Mouse (Mus musculus) adrenal gland, postnatal 36 days (tissue): ENCODE measurements around the gene Krt18. TPM values are rescaled to one million over a fixed set of nuclear protein-coding genes. Genes with fewer than 3 reads are reported as not detected.
"Not testable (repeated sequence)": the region's sequence is repeated elsewhere in the genome, so short reads cannot be mapped to it uniquely, and the experiment has no call there.

ENCODE experiments used
- DNase-seq, 2 experiments: peaks; one replicate each; pipeline ENCODE4 v3.0.0; 2021; ENCODE audit warnings: mixed read lengths in 1 of 2
- total RNA-seq, 2 experiments: library from RNA; stranded (reverse); gene quantifications; 2 replicates each; pipeline ENCODE4 v1.2.3; 2021

Gene Krt18
- total RNA-seq, 2 experiments from 2014 or later, result 0.76 to 3.3 TPM

DNA sequence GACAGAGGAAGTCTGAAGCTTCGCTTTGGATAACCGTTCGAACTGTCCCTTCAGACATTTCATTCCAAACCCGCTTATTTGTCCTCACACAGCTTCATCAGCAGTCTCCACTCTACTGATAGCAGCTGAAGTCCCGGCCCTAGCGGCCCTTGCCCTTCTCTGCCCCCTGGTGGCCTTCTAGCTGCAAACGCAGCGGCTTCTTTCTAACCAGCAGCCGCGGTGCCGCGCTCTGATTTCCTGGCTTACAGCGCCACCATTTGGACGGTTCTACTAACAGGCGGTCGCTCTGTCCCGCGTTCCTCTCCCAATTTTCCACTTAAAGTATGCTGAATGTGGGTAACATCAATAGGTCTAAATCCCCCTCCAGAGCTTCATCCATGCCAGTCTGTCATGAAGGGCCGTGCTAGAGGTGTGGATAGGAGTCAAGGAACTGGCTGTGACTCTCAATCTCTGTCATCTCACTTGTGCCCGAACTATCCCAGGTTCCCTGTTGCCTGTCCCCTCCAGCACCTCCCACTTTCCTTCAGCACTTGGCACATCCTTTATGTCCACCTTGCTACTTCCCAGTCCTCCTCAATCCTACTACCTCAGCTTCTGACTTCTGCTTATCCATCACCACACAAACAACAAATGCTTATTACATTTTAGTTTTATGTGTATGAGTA lies 37.8 kb downstream of the Krt18 start:
- peak; percentile 94 to 97 for DNase-seq

DNA sequence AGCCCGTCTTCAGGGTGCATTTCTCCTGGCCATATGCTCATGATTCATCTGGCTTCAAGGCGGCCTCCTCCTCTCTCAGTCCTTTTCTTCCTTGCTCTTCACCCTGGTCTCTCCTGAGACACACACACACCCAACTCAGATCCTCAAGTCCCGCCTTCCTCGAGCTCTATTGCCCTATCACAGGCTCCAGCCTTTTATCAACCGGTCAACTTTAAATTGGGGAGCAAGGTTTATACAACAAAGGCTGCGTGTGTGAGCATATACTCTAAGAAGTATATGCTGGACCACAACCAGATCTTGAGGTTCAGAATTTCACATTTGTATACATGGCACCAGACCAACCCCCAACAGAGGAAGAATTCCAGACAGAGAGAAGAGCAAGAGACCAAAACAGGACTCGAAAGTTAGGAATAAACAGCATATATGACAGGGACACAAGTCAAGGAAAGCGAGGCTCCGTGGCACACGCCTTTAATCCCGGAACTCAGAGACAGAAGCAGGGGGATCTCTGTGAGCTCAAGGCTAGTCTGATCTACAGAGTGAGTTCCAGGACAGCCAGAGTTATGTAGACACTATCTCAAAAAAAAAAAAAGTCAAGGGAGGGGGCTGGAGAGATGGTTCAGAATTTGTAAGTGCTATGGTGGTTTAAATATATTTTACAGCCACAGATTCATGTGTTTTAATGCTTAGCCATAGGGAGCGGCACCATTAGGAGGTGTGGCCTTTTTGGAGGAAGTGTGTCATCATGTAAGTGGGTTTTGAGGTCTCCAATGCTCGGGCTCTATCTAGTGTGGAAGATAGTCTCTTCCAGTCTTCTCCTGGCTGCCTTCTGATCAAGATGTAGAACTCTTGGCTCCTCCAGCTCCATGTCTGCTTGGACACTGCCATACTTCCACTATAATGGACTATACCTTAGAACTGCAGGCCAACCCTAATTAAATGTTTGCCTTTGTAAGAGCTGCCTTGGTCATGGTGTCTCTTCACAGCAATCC lies 42.8 kb downstream of the Krt18 start:
- DNase-seq, result no peak

GRCm38 (mm10) chr15:102072963-102073558 lies 45.1 kb downstream of the Krt18 start:
- DNase-seq, result no peak

GRCm38 (mm10) chr15:102073559-102074069 lies 45.6 kb downstream of the Krt18 start, which contains the start of gene Eif4b:
Gene Eif4b (plus strand): TSS chr15:102073773.
- DNase-seq, result peak; percentile 99 to 100

- DNase-seq, result peak; percentile 75 to 80
Observed at GRCm38 (mm10) chr15:102074070-102074731, 46.2 kb downstream of the Krt18 start.

- no peak for DNase-seq
Observed at GRCm38 (mm10) chr15:102074876-102075585, 47.1 kb downstream of the Krt18 start.

DNA sequence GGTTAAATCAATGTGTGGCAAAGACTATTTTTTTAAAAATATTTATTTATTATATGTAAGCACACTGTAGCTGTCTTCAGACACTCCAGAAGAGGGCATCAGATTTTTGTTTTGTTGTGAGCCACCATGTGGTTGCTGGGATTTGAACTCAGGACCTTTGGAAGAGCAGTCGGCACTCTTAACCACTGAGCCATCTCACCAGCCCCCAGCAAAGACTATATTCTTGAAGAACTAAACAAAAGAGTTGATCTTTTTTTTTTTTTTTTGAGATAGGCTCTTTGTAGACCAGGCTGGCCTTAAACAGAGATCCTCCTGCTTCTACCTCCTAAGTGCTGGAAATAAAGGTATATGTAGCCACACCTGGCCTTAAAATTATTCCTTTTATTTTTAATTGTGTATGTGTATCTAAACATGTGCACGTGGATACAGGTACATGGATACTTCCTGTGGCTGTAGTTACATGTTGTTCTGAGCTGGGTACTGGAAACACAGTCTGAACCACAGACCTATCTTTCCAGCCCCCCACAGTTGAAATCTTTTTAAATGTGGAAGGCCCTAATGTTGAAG lies 49.2 kb downstream of the Krt18 start:
- DNase-seq, result no peak

- DNase-seq, result no peak
Observed at GRCm38 (mm10) chr15:102079221-102079620, 51.2 kb downstream of the Krt18 start.

DNA sequence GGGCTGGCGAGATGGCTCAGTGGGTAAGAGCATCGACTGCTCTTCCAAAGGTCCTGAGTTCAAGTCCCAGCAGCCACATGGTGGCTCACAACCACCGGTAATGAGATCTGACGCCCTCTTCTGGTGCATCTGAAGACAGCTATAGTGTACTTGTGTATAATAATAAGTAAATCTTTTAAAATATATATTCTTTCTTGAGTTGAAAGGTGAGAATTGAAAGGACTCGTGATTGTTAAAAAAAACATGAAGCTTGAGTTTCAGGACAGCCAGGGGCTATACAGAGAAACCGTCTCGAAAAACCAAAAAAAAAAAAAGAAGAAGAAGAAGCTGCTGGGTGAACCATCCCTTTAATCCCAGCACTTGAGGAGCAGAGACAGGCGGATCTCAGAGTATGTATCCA lies 51.9 kb downstream of the Krt18 start:
- not testable (repeated sequence) for DNase-seq

DNA sequence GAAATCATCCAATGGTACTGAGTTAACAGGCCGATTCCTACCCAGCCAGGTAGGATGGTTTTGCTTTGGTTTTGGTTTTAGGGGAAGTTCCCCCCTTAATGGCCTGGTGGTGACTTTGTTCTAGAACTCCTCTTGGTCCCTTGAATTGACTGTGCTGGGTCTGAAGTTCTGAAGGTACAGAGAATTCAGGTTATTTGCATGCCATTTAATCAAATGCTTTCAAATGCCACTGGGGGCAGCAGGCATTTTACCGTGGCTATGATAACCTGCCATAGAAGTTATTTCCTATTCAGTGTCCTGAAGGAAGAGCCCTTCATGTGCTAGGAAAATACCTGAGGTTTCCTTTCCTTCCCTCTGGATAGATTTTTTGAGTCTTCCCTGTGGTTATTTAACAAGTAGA lies 52.4 kb downstream of the Krt18 start:
- DNase-seq, result no peak

Other genes with a start within 250 kb of the Krt18 start
- gene Krt72, start 241.7 kb upstream of the Krt18 start, total RNA-seq, result not detected
- not detected for gene Krt73, start 225.8 kb upstream of the Krt18 start, total RNA-seq
- not detected for gene Krt2, start 210.0 kb upstream of the Krt18 start, total RNA-seq
- gene Krt1, start 177.4 kb upstream of the Krt18 start, total RNA-seq, result under 1 TPM; 0.10 to 0.20 TPM
- gene Krt77, start 158.5 kb upstream of the Krt18 start, total RNA-seq, result not detected
- not detected for gene Krt76, start 135.3 kb upstream of the Krt18 start, total RNA-seq
- gene Krt4, start 103.4 kb upstream of the Krt18 start, total RNA-seq, result not detected
- gene Krt79, start 87.9 kb upstream of the Krt18 start, total RNA-seq, result 1 to 10 TPM in 1 of 2 experiments, under 1 TPM in 1; 0.99 to 1.5 TPM
- gene Krt78, start 73.9 kb upstream of the Krt18 start, total RNA-seq, result not detected
- gene Krt8, start 23.7 kb upstream of the Krt18 start, total RNA-seq, result 1 to 10 TPM in 1 of 2 experiments, under 1 TPM in 1; 0.46 to 1.9 TPM
- 100 to 1,000 TPM; 225 to 261 TPM for gene Eif4b, start 45.6 kb downstream of the Krt18 start, total RNA-seq
- gene Tns2, start 72.2 kb downstream of the Krt18 start, total RNA-seq, result 10 to 100 TPM; 68.4 to 87.6 TPM
- 10 to 100 TPM; 34.4 to 42.4 TPM for gene Spryd3, start 108.1 kb downstream of the Krt18 start, total RNA-seq
- 10 to 100 TPM; 43.4 to 51.3 TPM for gene Igfbp6, start 116.2 kb downstream of the Krt18 start, total RNA-seq
- gene Soat2, start 122.3 kb downstream of the Krt18 start, total RNA-seq, result under 1 TPM; 0.40 to 0.49 TPM
- gene Zfp740, start 175.1 kb downstream of the Krt18 start, total RNA-seq, result 10 to 100 TPM; 52.6 to 66.7 TPM
- gene Csad, start 176.5 kb downstream of the Krt18 start, total RNA-seq, result 10 to 100 TPM; 79.0 to 83.7 TPM
- 1 to 10 TPM; 1.5 to 2.9 TPM for gene Itgb7, start 203.8 kb downstream of the Krt18 start, total RNA-seq
- gene Rarg, start 229.3 kb downstream of the Krt18 start, total RNA-seq, result 10 to 100 TPM; 21.7 to 30.4 TPM
- not detected for gene Gm9918, start 242.4 kb downstream of the Krt18 start, total RNA-seq